Mouse (Mus musculus) hindlimb bud, embryonic 11.5 days (tissue): ENCODE results near the gene Prm2.

Experiments used
- DNase-seq: peaks from one replicate; pipeline ENCODE4 v3.0.0-alpha.2; 2012; ENCODE audit warnings: low read depth, low spot score; ENCODE audit errors: extremely low spot score

Gene Prm2

GRCm38 (mm10) chr16:10777579-10778160 is 18.3 kb downstream of the Prm2 start:
- DNase-seq = no peak

DNA sequence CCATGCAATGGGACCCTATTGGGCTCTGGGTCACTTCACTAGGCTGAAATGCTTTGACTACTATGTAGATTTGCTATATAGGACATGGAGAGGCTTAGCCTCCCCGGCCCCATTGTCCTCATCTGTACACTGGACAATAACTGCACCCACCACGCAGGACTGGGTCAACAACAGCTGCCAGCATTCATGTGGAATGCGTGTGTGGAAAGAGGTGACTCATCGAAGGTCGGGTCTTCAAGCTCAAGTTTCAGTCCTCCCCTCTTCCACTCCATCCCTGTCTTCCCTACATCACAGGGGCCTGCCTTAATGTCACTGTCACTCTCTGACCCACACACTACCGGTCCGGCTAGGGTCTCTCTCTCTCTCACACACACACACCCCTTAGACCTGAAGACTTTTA is 19.6 kb downstream of the Prm2 start:
- no peak for DNase-seq

DNA sequence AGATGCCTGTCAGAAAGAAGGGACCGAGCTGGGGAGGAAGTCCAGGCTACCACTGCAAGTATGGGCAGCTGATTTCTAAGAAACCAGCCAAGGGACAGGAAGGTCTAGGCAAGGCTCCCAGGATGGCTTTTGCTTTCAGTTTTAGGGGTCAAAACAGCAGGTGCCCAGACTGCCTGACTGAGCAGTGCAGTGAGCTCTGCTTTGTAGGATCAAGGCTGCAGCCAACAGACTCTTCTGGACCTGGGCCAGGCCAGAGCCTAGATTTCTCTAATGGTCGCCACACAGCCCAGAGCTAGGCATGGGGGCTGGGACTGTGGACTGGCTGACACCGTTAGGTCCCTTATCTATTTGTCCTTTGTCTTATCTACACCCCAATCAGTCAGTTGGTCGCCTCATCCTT is 21.2 kb downstream of the Prm2 start:
- no peak for DNase-seq

DNA sequence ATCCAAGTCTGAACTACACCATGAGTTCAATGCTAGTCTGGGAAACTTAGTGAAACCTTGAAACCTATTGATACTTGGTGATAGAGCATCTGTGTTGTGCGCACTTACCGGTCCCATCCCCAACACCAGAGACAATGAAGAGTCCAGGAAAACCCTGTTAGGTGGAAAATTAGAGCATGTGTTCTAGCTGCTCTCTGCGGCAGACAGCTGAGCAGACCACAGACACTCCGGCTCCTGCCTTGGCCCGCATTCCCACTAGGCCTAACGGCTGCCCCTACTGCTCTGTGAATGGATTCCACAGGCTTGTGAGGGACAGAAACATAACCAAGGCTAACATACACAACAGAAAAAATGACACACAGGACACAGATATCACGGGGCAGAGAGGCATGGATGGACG is 22.4 kb downstream of the Prm2 start:
- no peak for DNase-seq

GRCm38 (mm10) chr16:10771769-10772510 is 24.0 kb downstream of the Prm2 start:
- no peak for DNase-seq

DNA sequence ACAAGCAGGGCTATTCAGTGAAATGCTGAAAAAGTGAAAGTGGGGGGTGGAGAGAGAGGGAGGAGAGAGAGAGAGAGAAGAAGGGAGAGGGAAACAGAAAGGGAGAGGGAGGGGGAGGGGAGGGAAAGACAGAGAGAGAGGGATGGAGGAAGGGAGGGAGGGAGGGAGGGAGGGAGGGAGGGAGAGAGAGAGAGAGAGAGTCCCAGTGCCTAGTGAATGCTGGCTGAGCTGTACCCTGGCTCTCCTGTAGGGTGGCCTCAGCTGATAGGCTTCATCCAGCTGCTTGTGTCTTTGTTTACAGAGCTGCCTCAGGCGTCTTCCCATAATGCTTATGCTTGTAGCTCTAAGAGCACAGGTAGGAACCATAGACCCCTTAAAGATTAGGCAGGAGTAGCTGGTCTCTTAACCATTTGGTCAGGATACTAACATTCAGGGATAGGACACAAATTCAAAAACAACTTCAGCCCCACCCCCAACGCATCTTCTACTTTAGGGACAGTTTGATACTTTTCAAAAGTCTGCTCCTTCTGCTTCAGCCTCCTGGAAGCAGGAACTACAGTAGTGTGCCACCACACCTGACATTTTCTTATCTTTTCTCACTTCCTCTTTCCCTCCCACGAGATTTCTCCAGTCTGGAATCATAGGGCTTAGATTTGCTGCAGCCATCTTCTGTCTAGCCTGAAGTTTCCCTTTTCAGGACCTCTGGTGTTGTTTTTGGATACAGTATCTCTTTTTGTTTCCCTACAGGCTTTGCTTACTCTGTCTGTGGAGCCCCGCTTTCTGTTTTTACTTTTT is 25.2 kb downstream of the Prm2 start:
- DNase-seq = no peak

GRCm38 (mm10) chr16:10769661-10770060 is 26.3 kb downstream of the Prm2 start:
- DNase-seq = no peak

DNA sequence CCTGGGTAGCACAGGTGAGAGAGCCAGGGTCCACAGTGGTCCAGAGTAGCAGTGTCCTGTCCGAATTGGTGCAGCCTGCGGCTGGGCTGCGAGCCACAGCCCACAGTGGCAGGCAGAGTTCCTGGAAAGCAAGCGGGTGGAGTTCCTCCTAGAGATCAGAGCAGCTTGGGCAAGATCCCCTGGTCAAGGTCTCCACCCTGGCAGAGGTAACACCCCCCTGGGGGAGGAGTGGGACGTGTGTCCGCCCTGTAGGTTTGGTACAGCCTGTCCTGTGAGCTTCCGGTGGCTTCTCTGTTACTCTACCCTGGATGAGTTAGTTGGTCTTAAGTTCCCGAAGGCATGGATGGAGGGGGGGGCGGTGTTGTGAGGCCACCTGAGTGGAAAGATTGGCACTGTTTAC is 27.1 kb downstream of the Prm2 start:
- DNase-seq = no peak

- DNase-seq = peak; percentile 60
Measured at GRCm38 (mm10) chr16:10767158-10767557, 28.8 kb downstream of the Prm2 start.

DNA sequence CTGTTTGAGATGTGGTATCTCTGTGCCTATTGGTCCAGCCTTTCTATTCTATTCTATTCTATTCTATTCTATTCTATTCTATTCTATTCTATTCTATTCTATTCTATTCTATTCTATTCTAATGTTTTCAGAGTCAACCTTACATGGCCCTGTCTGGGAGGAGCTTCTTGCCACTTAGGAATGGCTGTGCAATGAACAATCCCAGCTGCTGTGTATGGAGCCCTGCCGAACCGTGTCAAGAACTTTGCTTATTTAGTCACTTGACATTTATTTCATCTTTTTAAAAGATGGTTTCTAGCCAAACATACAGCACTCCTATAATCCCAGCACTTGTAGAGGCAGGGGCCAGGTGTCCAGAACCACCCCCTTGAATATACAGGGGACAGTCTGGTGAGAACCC is 31.6 kb downstream of the Prm2 start:
- no peak for DNase-seq

DNA sequence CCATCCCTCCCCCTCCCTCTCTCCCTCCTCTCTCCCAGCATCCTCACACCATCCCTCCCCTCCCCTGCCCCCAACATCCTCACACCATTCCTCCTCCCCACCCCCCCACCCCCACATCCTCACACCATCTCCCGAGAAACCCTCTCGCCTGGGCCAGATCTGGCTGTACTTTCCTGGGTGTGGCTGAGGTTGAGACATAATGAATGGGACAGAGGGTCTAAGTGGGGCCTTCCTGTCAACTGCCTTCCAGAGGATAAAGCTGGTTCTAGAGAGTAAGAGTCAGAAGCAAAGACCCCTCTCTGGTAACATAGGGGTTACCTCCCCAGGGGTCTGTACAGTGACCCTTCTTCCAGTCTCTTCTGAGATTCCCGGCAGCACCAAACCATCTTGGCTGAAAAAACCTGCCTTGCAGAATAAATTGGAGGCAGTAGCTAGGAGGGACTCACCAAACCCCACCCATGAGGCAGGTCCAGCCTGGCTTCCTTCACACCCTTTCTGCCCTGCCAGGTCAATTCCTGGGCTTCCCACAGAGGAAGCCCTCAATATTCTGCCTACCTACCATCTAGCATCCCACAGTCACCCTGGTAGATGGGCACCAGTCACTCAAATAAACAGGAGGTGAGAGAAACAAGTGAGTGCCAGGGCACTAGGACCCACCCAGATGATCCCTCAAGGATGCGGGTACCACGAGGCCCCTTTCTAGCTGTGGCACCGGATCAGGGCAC is 32.2 kb downstream of the Prm2 start:
- DNase-seq = no peak

DNA sequence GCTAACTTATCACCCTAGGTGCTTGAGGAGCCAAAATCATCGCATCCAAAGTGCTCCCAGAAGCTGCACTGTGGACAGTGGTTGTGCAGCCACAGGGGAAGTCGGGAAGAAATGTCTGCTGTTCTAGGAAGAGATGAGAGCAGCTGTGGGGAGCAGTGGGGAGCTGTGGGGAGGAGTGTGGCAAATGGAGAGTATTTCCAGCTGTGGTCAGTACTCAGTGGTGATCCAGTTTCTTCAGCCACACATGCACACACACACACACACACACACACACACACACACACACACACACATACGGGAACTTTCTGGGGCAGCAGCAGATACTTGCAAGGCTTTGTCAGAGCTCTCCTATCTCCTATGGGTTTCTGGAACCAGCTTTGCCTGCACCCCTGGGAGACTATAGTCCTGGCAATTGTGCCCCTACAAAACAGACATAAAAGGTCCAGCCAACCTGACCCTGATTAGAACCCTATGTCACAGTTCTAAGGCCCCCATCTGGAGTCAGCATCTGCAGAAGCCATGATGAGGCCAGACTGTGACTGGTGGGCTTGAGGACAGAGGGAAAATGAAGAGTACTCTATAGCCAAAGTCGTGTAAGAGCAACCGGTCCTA is 33.3 kb downstream of the Prm2 start:
- no peak for DNase-seq

- DNase-seq = no peak
Measured at GRCm38 (mm10) chr16:10761182-10761581, 34.8 kb downstream of the Prm2 start.

DNA sequence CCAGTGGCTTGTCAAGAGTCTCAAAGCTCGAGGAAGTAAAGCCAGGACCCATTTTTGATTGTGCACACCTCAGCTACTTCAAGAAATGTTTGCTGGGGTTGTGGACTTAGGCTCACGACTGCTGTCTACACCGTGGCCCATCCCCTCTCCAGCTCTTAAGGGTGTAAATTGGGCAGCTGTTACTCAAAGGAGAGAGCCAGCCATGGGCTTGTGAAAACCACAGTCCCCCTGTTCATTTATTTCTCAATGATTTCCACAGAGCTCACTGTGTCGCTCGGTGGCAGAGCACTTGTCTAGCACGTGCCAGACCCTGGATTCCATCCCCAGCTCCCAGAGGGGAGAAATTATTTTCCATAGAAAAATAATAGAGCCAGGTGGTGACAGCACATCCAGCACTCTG is 39.8 kb downstream of the Prm2 start:
- no peak for DNase-seq

DNA sequence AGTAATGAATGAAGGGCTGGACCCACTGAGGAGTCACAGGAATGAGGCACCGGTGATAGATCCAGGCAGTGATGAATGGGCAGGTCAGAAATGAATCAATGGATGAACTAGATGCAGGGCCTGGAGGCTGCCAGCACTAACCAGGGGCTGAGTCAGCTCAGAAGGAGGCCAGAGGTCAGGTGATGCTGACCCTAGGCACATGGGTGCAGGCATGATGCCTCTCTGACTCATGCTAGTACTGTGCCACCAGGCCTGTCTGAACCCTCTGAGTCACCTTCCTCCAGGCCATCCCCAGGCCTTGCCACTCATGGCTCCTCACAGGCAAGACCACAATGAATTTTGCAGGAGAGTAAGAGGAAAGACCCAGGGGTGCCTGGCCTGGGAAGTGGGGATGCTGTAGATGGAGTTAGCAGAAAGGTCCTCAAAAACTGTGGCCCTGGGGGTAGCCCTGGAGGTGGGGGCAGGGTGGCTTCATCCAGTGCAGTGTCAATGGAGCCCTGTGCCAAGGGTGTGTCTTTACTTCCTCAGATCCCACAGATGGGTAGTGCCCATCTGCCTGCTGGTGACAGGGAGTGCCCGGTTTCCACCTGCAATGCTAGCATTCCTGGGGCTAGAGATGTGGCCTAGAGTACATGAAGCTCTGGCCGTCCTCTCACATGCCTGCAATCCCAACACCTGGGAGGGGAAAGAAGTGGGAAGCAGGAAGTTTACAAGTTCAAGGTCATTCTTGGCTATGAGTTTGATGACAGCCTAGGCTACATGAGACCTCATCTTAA is 41.2 kb downstream of the Prm2 start:
- no peak for DNase-seq

DNA sequence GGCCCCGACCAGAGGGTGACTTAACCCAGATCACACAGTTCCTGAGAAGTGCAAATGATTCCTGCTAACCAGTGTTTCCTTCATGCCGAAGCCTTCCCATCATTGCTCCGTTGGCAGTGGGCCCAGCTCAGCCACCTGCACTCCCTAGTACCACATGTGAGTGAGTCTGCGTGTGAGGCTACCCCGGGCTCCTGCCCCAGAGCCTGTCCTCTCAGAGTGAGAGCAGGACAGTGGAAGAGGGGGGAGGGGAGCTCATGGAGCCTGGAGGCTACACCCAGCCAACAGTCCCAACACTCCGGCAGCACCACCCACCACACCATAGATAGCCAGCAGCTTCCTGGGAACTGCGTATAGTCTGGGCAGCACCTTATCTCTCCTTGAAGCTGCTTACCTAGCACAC is 46.1 kb downstream of the Prm2 start:
- DNase-seq = no peak

GRCm38 (mm10) chr16:10749226-10749625 is 46.7 kb downstream of the Prm2 start:
- DNase-seq = no peak
